Mouse (Mus musculus) myocyte (in vitro differentiated cells): ENCODE results near the gene Ddx27. TPM values are rescaled to one million over a fixed set of nuclear protein-coding genes. Genes with fewer than 3 reads are reported as not detected.

ENCODE experiments used
- H3K27me3 ChIP-seq: one replicate; pipeline ENCODE4 v1.6.1; 2011; ENCODE audit not compliant: control insufficient read depth, insufficient read depth, insufficient read length
- H3K36me3 ChIP-seq: one replicate; pipeline ENCODE4 v1.6.1; 2011; ENCODE audit not compliant: control insufficient read depth, insufficient read depth
- H3K4me2 ChIP-seq: one replicate; pipeline ENCODE4 v1.6.1; 2011; ENCODE audit warnings: low read depth, control low read depth
- H3K4me3 ChIP-seq: one replicate; pipeline ENCODE4 v1.5.1; 2011; ENCODE audit warnings: mild to moderate bottlenecking, control low read depth, moderate library complexity
- H3K79me2 ChIP-seq: one replicate; pipeline ENCODE4 v1.6.1; 2011; ENCODE audit not compliant: control insufficient read depth, insufficient read depth
- H3ac ChIP-seq: one replicate; pipeline ENCODE4 v1.6.1; 2011; ENCODE audit not compliant: control insufficient read depth, insufficient read length
- CEBPB ChIP-seq: IDR thresholded peaks from 2 replicates; pipeline ENCODE4 v1.6.1; 2011; ENCODE audit warnings: mild to moderate bottlenecking, moderate library complexity; ENCODE audit not compliant: poor library complexity, insufficient read depth, severe bottlenecking
- E2F4 ChIP-seq: IDR thresholded peaks from one replicate; pipeline ENCODE4 v1.6.1; 2011; ENCODE audit warnings: mild to moderate bottlenecking, control low read depth, moderate library complexity; ENCODE audit not compliant: insufficient read depth
- MAX ChIP-seq: IDR thresholded peaks from one replicate; pipeline ENCODE4 v1.6.1; 2011; ENCODE audit warnings: low read depth, mild to moderate bottlenecking, control low read depth
- MYOD1 ChIP-seq, 3 experiments: IDR thresholded peaks; one replicate each; pipeline ENCODE4 v1.6.1; 2011; ENCODE audit warnings: control low read depth in 2 of 3, low read depth in 2 of 3, mild to moderate bottlenecking in 2 of 3, moderate library complexity in 1 of 3; ENCODE audit not compliant: insufficient read length in 2 of 3, control insufficient read depth in 1 of 3
- MYOG ChIP-seq, 3 experiments: IDR thresholded peaks; one replicate each; pipeline ENCODE4 v1.6.1; 2011; ENCODE audit warnings: control low read depth in 2 of 3, low read depth in 2 of 3, mild to moderate bottlenecking in 2 of 3; ENCODE audit not compliant: insufficient read length in 2 of 3, control insufficient read depth in 1 of 3, insufficient read depth in 1 of 3
- POLR2A ChIP-seq: IDR thresholded peaks from one replicate; pipeline ENCODE4 v1.6.1; 2011; ENCODE audit warnings: low read depth, mild to moderate bottlenecking, control low read depth, moderate library complexity; ENCODE audit not compliant: insufficient read length
- POLR2AphosphoS2 ChIP-seq: IDR thresholded peaks from one replicate; pipeline ENCODE4 v1.6.1; 2011; ENCODE audit warnings: low read depth, control low read depth; ENCODE audit not compliant: insufficient read length
- REST ChIP-seq: IDR thresholded peaks from one replicate; pipeline ENCODE4 v1.6.1; 2011; ENCODE audit warnings: mild to moderate bottlenecking, control low read depth, moderate library complexity; ENCODE audit not compliant: insufficient read depth, insufficient read length
- SRF ChIP-seq: IDR thresholded peaks from one replicate; pipeline ENCODE4 v1.6.1; 2011; ENCODE audit warnings: low read depth; ENCODE audit not compliant: control insufficient read depth, insufficient read length
- TCF12 ChIP-seq: IDR thresholded peaks from one replicate; pipeline ENCODE4 v1.6.1; 2011; ENCODE audit warnings: mild to moderate bottlenecking, control low read depth; ENCODE audit not compliant: poor library complexity, insufficient read depth, severe bottlenecking
- TCF3 ChIP-seq: IDR thresholded peaks from one replicate; pipeline ENCODE4 v1.6.1; 2011; ENCODE audit warnings: low read depth, control low read depth; ENCODE audit not compliant: insufficient read length
- USF1 ChIP-seq: IDR thresholded peaks from one replicate; pipeline ENCODE4 v1.6.1; 2011; ENCODE audit warnings: low read depth, mild to moderate bottlenecking, control low read depth, moderate library complexity
- polyA plus RNA-seq: library from polyadenylated mRNA; unstranded; fragments of >200 nt; fragmentation: generic; extraction: Trizol; gene quantifications from one replicate; pipeline ENCODE4 v1.2.1, GENCODE M21; 2012; ENCODE audit warnings: missing spikeins

The Ddx27 gene
- 46.9 TPM for polyA plus RNA-seq

- H3ac ChIP-seq, result peak within 1 kb of the TSS; percentile 41
- H3K4me2 ChIP-seq, result peak within 1 kb of the TSS; percentile 94
- peaks cover 24% of the 10 kb centered on the region for H3K79me2 ChIP-seq
- no peaks in the 10 kb centered on the region for H3K27me3 ChIP-seq
- TF ChIP-seq SRF (peak; percentile 83), MAX (peak; percentile 14), MYOG (IDR thresholded peaks at IDR 0.05; ENCODE audit: control insufficient read depth in 1 of 3, insufficient read depth in 1 of 3, insufficient read length in 2 of 3, low read depth in 2 of 3) (peak in 1 of 3 experiments; percentile 32), E2F4 (peak; percentile 68), POLR2A (peak; percentile 95), TCF3 (no peak), POLR2AphosphoS2 (peak; percentile 95), MYOD1 (IDR thresholded peaks at IDR 0.05; ENCODE audit: control insufficient read depth in 1 of 3, insufficient read length in 2 of 3, low read depth in 2 of 3) (peak in 1 of 3 experiments; percentile 49), REST (no peak)
- peak within 1 kb of the TSS; percentile 68 for H3K4me3 ChIP-seq
- peaks cover 10% of the 10 kb centered on the region for H3K36me3 ChIP-seq
Measured at GRCm38 (mm10) chr2:167014702-167015381, at the start of gene Ddx27. Gene Ddx27 (plus strand): TSS chr2:167015193.

GRCm38 (mm10) chr2:166973153-166973552 lies 41.8 kb upstream of the Ddx27 start:
- H3K4me2 ChIP-seq, result peak overlapping the region; percentile 20
- no peak overlapping the region for H3K4me3 ChIP-seq
- no peak for TF ChIP-seq POLR2AphosphoS2
- H3ac ChIP-seq, result no peak overlapping the region
- H3K36me3 ChIP-seq, result no peaks in the 10 kb centered on the region
- peaks cover 98% of the 10 kb centered on the region for H3K79me2 ChIP-seq
- H3K27me3 ChIP-seq, result no peaks in the 10 kb centered on the region

- Histone ChIP-seq H3K36me3 (no peaks in the 10 kb centered on the region), H3ac (no peak overlapping the region), H3K4me2 (no peak overlapping the region), H3K27me3 (no peaks in the 10 kb centered on the region), H3K4me3 (no peak overlapping the region), H3K79me2 (peaks cover 99% of the 10 kb centered on the region)
- no peak for TF ChIP-seq REST
- TF ChIP-seq POLR2A, result no peak
- TF ChIP-seq MYOD1 (IDR thresholded peaks at IDR 0.05; ENCODE audit: control insufficient read depth in 1 of 3, insufficient read length in 2 of 3, low read depth in 2 of 3), result no peak
- TF ChIP-seq CEBPB, result no peak
- no peak for TF ChIP-seq USF1
- no peak for TF ChIP-seq E2F4
Measured at GRCm38 (mm10) chr2:166974177-166974872, 40.7 kb upstream of the Ddx27 start.

- Histone ChIP-seq H3K4me3 (no peak overlapping the region), H3K4me2 (peak overlapping the region; percentile 70)
Measured at GRCm38 (mm10) chr2:166976356-166976755, 38.6 kb upstream of the Ddx27 start.

GRCm38 (mm10) chr2:166977490-166977889 lies 37.5 kb upstream of the Ddx27 start:
- no peak overlapping the region for H3ac ChIP-seq

More at GRCm38 (mm10) chr2:166976356-166976755, 38.6 kb upstream of the Ddx27 start:
- no peaks in the 10 kb centered on the region for H3K27me3 ChIP-seq
- no peak for TF ChIP-seq E2F4
- TF ChIP-seq SRF, result no peak
- TF ChIP-seq USF1, result no peak
- no peak for TF ChIP-seq CEBPB
- TF ChIP-seq MYOD1 (IDR thresholded peaks at IDR 0.05; ENCODE audit: control insufficient read depth in 1 of 3, insufficient read length in 2 of 3, low read depth in 2 of 3), result no peak
- no peak for TF ChIP-seq POLR2A
- no peak for TF ChIP-seq TCF3
- TF ChIP-seq REST, result no peak
- no peak for TF ChIP-seq MAX
- TF ChIP-seq POLR2AphosphoS2, result no peak
- no peak for TF ChIP-seq TCF12
- TF ChIP-seq MYOG (IDR thresholded peaks at IDR 0.05; ENCODE audit: control insufficient read depth in 1 of 3, insufficient read depth in 1 of 3, insufficient read length in 2 of 3, low read depth in 2 of 3), result no peak
- H3K36me3 ChIP-seq, result no peaks in the 10 kb centered on the region
- H3ac ChIP-seq, result no peak overlapping the region
- H3K79me2 ChIP-seq, result peaks cover 96% of the 10 kb centered on the region

More at GRCm38 (mm10) chr2:166977490-166977889, 37.5 kb upstream of the Ddx27 start:
- Histone ChIP-seq H3K4me3 (no peak overlapping the region), H3K4me2 (no peak overlapping the region), H3K36me3 (no peaks in the 10 kb centered on the region), H3K79me2 (peaks cover 96% of the 10 kb centered on the region), H3K27me3 (no peaks in the 10 kb centered on the region)
- no peak for TF ChIP-seq USF1
- no peak for TF ChIP-seq SRF
- no peak for TF ChIP-seq CEBPB
- TF ChIP-seq POLR2AphosphoS2, result no peak
- no peak for TF ChIP-seq MYOD1 (IDR thresholded peaks at IDR 0.05; ENCODE audit: control insufficient read depth in 1 of 3, insufficient read length in 2 of 3, low read depth in 2 of 3)
- no peak for TF ChIP-seq MYOG (IDR thresholded peaks at IDR 0.05; ENCODE audit: control insufficient read depth in 1 of 3, insufficient read depth in 1 of 3, insufficient read length in 2 of 3, low read depth in 2 of 3)
